Mouse (Mus musculus) testis, postnatal 14 days (tissue): ENCODE results near the gene Rbbp4.
"Not testable (repeated sequence)": the region's sequence is repeated elsewhere in the genome, so short reads cannot be mapped to it uniquely, and the experiment has no call there.

ENCODE experiments used
- DNase-seq: peaks from one replicate; pipeline ENCODE4 v3.0.0; 2021; ENCODE audit warnings: low spot score

Rbbp4 gene

DNA sequence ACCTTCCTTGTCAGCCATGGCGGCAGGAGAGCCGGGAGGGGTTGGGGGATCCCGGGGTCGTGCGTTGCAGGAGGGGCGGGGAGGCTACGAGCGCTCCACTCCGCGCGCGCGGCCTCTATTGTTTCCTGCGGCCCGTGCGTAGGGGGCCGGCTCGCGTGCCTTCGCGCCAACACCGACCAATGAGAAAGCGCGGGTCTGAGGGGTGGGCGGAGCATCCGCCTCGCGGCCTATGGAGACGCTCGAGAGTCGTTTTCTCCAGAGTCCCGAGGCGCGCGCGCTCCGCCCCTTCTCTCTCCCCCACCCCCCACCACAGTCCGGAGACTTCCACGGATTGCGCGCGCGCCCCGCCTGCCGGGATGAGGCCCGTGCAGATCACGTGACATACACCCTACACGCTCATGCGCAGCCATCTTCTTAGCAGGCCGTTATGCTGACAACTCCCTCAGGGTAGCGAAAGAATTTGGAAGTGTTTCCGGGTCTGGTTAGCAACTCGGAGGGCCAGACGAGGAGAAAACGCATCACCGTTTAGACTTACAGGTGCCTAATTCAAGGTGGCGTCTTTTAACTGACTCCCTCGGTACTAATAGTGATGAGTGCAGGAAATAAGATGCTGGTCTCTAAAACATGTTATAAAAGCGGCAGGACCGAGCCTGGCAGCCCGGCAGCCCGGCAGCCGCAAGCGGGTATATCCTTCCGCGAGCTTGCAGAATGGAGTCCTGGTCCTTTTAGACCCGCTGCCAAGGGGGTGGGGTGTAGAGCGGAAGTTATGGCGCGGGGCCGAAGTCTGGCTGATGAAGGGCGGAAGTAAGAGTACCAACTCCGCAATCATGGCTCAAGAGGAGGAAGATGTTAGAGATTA lies at the start of gene Rbbp4, which contains the start of gene Zbtb8os:
Gene Rbbp4 (minus strand): TSS at position 155 of the 859 bp plus-strand sequence.
Gene Zbtb8os (plus strand): TSS at position 480 of the 859 bp plus-strand sequence.
- DNase-seq = peak; percentile 99

DNA sequence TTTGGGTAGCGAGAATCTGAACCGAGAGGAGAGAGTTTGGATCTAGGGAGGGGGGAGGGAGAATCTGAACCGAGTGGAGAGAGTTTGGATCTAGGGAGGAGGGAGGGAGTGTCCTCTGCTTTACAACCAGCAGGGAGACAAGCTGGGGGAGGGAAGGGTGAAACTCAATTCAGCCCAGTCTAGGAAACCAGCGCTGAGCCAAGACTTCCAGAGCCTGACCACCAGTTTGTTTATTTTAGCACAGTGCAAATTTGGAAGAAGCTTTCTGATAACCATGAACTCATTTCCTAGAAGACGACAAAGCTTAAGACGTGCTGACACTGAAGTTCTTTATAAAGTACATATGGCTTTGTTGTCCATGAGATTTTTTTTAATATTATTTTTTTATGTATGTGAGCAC lies 49.3 kb upstream of the Rbbp4 start:
- DNase-seq = no peak

DNA sequence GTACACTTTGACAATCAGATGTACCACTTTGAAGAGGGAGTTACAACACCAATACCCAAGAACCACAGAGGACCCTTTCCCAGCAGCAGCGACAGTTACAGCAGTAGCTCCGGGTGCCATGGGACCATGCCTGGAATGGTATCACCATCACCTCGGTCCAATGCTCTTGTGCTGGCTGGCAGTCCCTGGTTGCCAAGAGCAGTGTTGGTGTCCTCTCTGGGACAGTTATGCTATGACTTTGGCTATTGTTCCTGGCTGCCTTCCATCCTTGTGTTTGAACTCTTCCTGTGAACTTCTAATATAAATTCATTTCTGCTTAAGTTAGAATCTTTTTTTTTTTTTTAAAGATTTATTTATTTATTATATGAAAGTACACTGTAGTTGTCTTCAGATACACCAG lies 48.4 kb upstream of the Rbbp4 start:
- no peak for DNase-seq

DNA sequence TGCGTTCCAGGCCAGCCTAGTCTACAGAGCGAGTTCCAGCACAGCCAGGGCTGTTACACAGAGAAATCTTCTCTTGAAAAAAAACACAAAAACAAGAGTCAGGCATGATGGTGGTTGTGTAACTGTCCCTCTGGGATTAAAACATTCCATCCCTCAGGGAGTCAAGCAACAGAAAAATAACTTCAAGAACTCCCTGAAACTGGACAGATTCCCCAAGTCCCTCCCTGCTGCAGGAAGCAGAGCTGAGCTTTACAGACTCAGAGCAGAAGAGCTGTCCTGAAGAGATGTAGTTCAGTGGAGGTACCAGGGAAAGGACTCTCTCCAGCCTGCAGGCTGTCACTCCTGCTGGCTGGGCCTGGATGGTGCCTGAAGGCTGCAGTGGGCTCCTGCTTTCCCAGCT lies 47.3 kb upstream of the Rbbp4 start:
- DNase-seq = peak; percentile 15

DNA sequence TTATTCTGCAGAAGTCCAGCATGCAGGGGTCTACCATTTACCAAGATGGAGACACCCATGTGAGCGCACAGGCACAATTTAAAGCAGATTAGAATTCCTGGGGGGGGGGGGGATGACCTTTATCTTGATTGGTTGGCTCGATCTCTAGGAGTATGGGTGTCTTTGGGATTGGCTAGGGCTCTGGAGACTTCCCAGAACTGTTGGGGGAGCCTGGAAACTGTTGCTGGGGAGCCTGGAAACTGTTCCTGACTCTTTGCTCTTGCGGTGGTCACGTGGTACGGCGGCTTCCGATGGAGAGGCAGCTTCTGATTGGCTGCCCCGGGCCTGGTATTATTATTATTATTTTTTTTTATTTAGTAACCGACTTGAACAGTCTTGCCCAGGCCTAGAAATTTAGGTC lies 46.9 kb upstream of the Rbbp4 start:
- peak; percentile 76 for DNase-seq

DNA sequence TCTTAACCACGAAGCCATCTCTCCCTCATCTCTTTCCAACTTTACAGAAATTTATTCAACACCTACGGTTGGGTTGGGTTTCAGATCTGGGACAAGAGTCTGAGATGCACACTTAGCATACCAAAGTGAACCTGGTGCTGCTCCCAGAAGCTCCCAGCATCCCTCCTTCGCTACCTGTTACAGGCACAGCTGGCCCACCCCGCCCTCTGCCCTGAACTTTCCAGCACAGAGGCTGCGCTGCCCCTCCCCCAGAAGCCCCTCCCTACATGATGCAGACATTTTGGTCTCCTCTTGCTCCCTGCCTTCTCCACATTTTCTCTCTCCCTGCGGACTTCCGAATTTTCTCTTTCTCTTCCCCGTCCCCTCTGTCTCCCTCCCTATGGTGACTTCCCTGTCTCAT lies 46.0 kb upstream of the Rbbp4 start:
- no peak for DNase-seq

DNA sequence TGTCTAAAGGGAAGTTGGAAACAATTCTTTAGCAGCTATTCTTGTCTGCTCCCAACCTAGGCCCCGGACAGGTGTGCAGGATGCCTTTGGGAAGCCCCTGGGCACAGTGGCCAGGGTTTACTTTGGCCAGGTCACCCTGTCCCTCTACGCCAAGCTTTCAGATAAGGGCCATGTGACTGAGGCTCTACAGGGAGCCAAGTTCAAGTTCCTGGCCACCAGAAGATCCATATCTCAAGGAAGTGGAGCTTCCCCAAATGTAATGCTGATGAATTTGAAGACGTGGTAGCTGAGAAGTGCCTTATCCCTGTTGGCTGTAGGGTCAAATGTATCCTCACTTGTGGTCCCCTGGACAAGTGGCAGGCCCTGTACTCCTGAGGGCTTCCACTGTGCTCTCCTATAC lies 44.6 kb upstream of the Rbbp4 start:
- DNase-seq = no peak

DNA sequence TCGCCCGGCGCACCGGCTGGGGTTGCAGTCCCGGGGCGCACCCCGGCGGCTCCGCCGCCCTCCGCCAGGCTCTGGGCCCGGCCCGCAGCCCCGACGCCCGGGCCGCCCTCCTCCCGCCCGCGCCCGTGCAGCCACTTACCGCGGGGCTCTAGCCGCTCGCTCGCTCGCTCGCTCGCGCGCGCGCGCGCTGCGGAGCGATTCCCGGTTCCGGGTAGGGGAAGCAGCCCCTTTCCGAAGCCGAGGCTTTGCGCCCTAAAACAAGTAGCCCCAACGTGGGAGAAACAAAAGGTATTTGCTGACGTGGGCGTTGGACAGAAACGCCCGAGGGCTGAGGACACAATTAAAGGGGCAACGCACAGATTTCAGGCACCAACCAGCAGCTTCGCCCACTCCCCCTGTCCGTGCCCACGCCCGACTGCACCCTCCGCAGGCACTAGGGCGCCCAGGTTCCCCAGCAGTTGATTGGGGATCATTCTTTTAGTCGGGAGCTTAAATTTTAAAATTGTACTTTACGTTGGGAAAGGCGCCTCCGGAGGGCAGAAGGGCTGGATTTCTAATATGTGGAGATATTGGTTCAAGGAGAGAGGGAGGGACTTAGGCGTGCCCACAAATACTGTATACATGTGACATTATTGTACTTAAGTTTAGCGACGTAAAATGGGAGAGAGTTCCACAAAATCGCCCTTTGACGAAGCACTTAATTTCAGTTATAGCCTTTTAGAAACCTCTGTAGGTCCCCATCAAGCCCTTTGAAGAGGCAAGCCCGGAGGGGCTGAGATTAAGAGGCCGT lies 42.6 kb upstream of the Rbbp4 start, which contains the start of gene Zbtb8a:
Gene Zbtb8a (minus strand): TSS at position 516 of the 790 bp plus-strand sequence.
- peak; percentile 59 for DNase-seq

DNA sequence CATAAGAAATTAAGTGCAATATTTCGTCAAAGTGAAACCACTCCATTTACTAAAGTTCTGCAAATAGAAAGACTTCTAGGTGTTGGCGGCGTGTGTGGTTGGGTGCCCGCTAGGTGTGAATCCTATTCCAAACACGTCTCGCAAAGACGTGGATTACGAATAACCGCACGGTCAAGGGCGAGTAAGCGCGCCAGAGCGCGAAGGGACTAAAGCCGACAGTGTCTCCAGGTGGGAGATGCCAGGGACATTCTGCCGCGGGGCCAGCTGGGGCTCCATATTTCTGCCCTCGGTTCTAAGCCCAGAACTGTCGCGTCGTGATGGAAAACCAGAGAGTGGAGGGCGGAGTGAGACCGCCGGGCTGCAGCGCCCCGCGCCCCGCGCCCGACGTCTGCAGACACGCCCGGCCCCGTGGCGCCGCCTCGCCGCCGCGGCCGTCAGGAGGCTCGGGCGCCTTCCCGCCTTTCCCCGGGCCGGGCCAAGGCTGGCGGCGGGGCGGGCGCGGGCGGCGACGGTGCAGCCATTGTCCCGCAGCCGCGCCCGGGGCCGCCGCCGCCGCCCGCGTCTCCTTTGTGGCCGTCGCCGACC lies 41.9 kb upstream of the Rbbp4 start:
- peak; percentile 57 for DNase-seq

DNA sequence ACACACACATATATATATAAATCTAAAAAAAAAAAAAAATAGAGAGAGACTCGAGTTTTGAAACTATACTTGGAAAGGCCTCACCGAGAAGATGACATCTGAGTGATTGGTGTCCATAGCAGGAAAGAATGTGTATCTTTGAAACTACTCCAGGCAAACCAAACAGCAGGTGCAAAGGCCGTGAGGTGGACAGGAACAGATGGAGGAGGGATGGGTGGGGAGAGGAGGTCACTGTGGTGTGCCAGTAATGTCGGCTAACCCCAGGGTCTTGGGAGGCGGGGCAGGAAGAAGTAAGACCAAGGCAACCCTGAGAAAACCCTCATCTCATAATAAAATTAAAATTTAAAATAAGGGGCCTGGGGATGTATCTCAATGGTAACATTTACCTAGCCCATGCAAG lies 40.7 kb upstream of the Rbbp4 start:
- DNase-seq = no peak

DNA sequence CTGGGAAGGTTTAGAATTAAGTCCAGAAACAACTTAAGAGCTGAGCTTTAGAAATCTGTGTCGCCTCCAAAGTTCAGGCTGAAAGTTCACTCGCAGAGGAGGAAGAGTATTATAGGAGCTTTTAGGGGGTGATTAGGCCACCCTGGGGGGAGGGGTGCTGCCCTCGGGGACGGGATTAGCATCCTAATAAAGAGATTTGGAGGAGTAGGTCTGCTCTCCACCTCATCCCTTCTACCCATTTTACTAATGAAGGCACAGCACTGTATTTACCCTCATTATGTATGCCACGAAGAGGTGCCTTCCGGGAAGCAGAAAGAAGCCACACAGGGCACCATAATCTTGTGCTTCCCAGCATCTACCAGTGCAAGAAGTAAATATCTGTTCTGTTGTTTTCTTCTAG lies 39.8 kb upstream of the Rbbp4 start:
- DNase-seq = no peak

DNA sequence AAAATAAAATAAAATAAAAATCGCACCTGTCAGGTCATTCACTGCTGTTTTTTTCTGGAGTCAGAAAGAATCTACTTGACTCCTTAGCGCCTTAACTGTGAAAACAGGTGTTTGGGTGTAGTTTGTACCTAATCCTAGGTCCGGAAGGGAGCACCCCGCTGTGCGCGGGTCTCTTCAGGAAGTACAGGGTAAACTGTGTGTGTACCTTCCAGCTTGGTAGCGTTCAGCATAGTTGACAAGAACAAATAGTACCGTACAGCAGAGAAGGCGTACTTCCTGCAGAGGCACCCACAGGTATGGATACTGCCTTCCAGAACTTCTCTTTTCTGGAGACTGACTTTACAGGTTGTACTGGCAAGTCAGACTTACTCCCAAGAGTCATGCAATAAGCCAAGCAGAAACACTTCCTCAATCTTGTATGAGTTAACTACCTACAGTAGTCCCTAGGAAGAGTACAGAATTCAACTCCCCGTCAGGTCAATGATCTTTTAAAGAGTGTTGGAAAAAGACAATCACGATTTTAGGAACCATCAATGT lies 39.1 kb upstream of the Rbbp4 start:
- no peak for DNase-seq

DNA sequence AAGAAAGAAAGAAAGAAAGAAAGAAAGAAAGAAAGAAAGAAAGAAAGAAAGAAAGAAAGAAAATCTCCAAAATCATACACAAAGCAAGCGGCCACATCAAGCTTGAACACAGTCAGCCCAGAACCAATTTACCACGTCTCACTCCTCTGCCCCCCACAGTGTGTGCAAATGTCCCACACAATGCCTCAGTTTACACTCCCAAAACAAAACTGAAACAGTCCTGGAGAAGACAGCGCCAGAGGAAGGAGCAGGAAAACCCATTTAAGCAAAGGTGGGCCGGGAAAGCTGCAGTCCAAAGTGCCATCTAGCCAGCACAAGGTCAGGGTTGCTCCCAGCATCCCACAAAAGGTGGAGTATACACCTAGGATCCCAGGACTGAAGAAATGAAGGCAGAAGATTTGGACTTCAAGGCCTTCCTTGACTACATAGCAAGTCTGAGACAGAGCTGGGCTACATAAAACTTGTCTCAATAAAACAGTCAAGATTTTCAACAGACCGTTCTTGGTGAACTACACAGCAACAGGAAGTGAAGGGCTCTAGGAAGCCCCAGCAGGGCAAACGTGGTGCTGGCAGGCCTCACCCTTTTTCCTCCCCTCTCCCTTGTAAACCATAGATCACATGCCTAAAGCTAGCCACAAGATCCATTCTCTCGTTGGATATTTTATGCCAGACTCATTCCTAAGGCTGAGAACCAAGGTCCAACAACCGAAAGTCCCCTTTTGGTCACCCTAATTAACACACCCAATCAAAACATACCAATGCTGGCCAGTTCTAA lies 38.2 kb upstream of the Rbbp4 start:
- DNase-seq = no peak

DNA sequence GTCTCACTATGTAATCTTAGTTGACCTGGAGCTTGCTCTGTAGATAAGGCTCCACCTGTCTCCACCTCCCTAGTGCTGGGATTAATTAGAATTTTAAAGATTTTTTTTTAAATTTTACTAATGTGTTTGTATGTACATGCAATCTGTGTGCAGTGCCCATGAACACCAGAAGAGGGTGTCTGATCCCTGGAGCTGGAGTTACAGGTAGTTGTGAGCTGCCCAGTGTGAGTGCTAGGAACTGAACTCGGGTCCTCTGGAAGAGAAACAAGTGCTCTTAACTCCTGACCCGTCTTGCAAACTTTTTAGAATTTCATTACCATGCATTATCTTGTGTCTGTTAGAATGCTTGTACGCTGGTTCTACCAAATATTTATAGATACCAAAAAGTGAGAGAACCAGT lies 36.2 kb upstream of the Rbbp4 start:
- DNase-seq = no peak

DNA sequence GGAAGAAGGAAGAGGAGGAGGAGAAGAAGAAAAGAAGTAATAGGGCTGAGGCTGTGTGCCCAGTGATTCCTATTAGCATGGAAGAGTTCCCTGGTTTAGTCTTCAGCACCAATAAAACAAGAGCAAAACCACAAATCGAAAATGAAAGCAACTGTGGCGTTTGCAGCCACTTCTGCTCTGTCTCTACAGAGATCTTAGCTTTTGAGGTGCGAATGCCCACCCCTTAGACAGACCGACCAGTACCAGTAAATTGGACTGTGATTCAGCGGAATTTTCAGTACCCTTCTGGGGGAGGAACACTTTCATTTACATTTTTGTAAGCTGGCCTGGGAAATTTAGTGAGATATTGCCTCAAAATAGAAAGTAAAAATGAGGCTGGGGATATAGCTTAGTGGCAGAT lies 30.1 kb upstream of the Rbbp4 start:
- no peak for DNase-seq

DNA sequence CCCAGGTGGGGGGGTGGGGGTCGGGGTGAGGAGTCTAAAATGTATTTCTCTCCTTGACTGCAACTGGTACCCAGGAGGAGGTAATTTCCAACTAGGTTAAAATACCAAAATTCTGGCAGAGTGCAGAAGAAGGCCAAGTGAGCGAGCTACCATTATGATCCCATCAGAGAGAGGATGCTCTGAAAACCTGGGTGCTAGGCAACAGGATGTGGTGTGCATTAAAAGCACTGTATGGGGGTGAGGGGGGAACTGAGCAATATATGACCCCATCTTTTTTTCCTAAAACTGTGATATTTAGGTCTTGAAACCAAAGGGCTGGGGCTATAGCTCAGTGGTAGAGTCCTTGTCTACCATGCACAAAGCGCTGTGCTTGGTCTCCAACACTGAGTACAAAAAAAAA lies 29.2 kb upstream of the Rbbp4 start:
- no peak for DNase-seq

DNA sequence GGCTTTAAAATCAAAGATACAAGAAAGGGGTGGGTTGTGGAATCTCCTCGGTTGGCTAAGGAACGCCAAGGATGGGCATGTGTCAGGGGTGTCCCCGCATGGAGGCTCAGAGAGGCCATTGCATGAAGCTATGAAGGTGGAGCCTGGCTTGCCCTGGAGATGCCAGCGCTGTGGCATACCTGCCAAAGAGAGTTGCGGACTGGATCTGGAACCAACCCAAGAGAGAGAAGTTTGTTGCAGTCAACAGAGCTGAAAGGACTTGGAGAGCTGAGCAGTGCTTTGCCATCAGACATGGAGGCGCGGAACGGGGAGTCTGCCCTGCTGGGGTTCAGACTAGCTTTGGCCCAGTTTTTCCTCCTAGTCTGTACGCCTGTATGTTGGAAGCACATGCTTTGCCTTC lies 28.3 kb upstream of the Rbbp4 start:
- no peak for DNase-seq

DNA sequence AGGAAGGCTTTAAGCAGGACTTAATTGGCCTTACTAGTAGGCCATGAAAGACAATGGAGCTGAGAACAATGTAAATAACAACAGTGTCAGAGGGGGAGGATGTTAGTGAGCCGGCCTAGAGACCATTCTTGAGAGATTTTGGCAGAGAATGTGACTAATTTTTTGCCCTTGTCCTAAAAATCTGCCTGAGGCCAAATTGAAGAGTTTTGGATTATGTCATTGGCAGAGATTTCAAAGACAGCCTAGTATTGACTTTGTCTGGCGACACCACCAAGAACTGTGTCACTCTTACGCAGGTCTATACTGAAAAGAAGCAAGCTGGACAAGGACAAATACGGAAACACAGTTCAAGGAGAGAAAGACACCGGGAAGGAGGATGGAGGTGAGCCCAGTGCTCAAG lies 27.6 kb upstream of the Rbbp4 start:
- no peak for DNase-seq

DNA sequence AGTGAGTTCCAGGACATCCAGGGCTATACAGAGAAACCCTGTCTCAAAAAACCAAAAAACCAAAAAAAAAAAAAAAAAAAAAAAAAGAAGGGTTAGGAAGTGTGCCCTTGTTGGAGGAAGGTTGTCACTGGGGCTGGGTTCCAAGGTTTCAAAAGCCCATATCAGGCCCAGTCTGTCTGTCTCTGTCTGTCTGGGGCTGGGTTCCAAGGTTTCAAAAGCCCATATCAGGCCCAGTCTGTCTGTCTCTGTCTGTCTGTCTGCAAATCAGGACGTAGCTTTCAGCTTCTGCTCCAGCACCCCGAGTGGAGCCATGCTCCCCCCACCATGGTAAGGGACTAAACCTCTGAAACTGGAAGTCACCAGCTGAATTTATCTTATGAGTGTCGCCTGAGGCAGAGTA lies 27.1 kb upstream of the Rbbp4 start:
- not testable (repeated sequence) for DNase-seq

DNA sequence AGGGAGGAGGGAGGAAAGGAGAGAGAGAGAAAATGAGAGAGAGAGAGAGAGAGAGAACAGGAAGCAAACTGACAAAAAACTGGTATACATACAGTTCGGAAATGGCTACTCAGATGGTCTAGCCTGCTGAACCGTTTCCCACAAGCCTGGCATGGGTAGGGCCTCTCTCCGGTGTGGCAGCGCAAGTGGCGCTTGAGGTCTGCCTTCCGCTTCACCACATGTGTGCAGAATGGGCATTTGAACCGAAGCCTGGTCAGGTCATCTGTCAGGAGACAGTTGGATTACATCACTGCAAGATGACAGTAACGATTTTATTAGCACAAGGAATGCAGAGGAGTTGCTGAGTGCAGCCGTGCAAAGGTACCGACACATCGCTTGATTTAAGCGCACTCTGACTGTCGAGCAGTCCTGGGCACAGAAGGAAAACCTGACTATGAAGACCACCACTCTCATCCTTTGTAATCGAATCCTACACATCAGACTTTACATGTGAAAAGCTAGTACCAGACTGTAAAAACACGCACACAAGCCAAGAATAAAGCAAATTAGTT lies 22.5 kb upstream of the Rbbp4 start:
- DNase-seq = no peak

DNA sequence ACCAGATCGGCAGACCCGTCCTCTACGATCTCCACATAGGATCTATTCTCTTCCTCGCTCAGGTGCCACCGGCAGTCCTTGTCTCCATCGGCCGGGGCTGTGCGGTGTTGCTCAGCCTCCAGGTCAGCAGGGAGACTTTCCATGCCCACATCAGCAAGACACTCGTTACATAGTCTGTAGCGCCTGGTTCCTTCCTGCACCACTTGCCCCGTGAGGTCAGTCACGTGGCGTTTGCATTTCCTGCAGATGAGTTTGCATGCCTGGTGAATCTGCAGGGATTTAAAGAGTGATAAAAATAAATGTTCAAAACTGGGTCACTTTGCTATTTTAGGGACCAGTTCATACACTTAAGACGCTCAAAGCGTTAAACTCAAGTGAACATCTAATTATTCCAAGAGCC lies 19.1 kb upstream of the Rbbp4 start:
- no peak for DNase-seq
